Mouse (Mus musculus) MN1 (cell line): ENCODE data around the gene Fam83d.

Source experiments
- DNase-seq: peaks from one replicate; pipeline ENCODE4 v3.0.0-alpha.2; 2016; ENCODE audit warnings: low spot score

Gene Fam83d

GRCm38 (mm10) chr2:158745049-158745482 is 22.8 kb upstream of the Fam83d start:
- peak; percentile 64 for DNase-seq

- DNase-seq, result no peak
Measured at GRCm38 (mm10) chr2:158746164-158746563, 21.7 kb upstream of the Fam83d start.

- no peak for DNase-seq
Measured at GRCm38 (mm10) chr2:158749366-158749765, 18.5 kb upstream of the Fam83d start.

- DNase-seq, result no peak
Measured at GRCm38 (mm10) chr2:158760231-158760630, 7.7 kb upstream of the Fam83d start.

- DNase-seq, result no peak
Measured at GRCm38 (mm10) chr2:158762339-158762738, 5.6 kb upstream of the Fam83d start.

GRCm38 (mm10) chr2:158768350-158768749 is 457 bp downstream of the Fam83d start:
- DNase-seq, result peak; percentile 66

GRCm38 (mm10) chr2:158768771-158769170 is 878 bp downstream of the Fam83d start:
- no peak for DNase-seq

- no peak for DNase-seq
Measured at GRCm38 (mm10) chr2:158770126-158770757, 2.3 kb downstream of the Fam83d start.

- DNase-seq, result no peak
Measured at GRCm38 (mm10) chr2:158771066-158771763, 3.3 kb downstream of the Fam83d start.

- DNase-seq, result no peak
Measured at GRCm38 (mm10) chr2:158772808-158773207, 4.9 kb downstream of the Fam83d start.

- no peak for DNase-seq
Measured at GRCm38 (mm10) chr2:158774886-158775285, 7.0 kb downstream of the Fam83d start.

- DNase-seq, result no peak
Measured at GRCm38 (mm10) chr2:158776716-158777115, 8.8 kb downstream of the Fam83d start.

GRCm38 (mm10) chr2:158777490-158777889 is 9.6 kb downstream of the Fam83d start:
- no peak for DNase-seq

GRCm38 (mm10) chr2:158778349-158778748 is 10.5 kb downstream of the Fam83d start:
- DNase-seq, result no peak

- no peak for DNase-seq
Measured at GRCm38 (mm10) chr2:158781126-158781525, 13.2 kb downstream of the Fam83d start.

GRCm38 (mm10) chr2:158786927-158787795 is 19.3 kb downstream of the Fam83d start:
- DNase-seq, result no peak

- peak; percentile 98 for DNase-seq
Measured at GRCm38 (mm10) chr2:158794494-158795004, 26.7 kb downstream of the Fam83d start, which contains the start of gene Dhx35. Dhx35 (plus strand) TSS chr2:158794807.

GRCm38 (mm10) chr2:158795043-158795442 is 27.1 kb downstream of the Fam83d start:
- no peak for DNase-seq

- DNase-seq, result no peak
Measured at GRCm38 (mm10) chr2:158795875-158796274, 28.0 kb downstream of the Fam83d start.

GRCm38 (mm10) chr2:158799328-158799727 is 31.4 kb downstream of the Fam83d start:
- DNase-seq, result no peak

- no peak for DNase-seq
Measured at GRCm38 (mm10) chr2:158800788-158801187, 32.9 kb downstream of the Fam83d start.

GRCm38 (mm10) chr2:158803575-158803974 is 35.7 kb downstream of the Fam83d start:
- DNase-seq, result no peak
